Mouse (Mus musculus) forebrain, postnatal 0 days (tissue): ENCODE data around the gene Spata13. TPM values are rescaled to one million over a fixed set of nuclear protein-coding genes. Genes with fewer than 3 reads are reported as not detected.

Source experiments
- ATAC-seq: fragments of 200-750 bp; cut with Nextera tagmentation; 2 replicates; pipeline ENCODE4 v1.8.0; 2017; ENCODE audit warnings: mild to moderate bottlenecking, moderate library complexity
- DNase-seq: peaks from one replicate; pipeline ENCODE4 v3.0.0-alpha.2; 2015
- H3K27ac ChIP-seq: fragments of 300-500 bp; sonication (generic); 2 replicates; pipeline ENCODE4 v1.5.1; 2014; ENCODE audit warnings: low read depth, mild to moderate bottlenecking, antibody characterized with exemption, low read length, moderate library complexity, mixed read lengths
- H3K27me3 ChIP-seq: fragments of 300-500 bp; sonication (generic); 2 replicates; pipeline ENCODE4 v1.6.1; 2014; ENCODE audit warnings: mild to moderate bottlenecking, low read length, mixed read lengths; ENCODE audit not compliant: insufficient read depth
- H3K36me3 ChIP-seq: fragments of 300-500 bp; sonication (generic); 2 replicates; pipeline ENCODE4 v1.6.1; 2014; ENCODE audit warnings: mild to moderate bottlenecking, moderate library complexity; ENCODE audit not compliant: insufficient read depth
- H3K4me1 ChIP-seq: fragments of 300-500 bp; sonication (generic); 2 replicates; pipeline ENCODE4 v1.6.1; 2014; ENCODE audit warnings: antibody characterized with exemption; ENCODE audit not compliant: insufficient read depth
- H3K4me2 ChIP-seq: fragments of 300-500 bp; sonication (generic); 2 replicates; pipeline ENCODE4 v1.6.1; 2014; ENCODE audit warnings: low read depth, mild to moderate bottlenecking, moderate library complexity
- H3K4me3 ChIP-seq: fragments of 300-500 bp; sonication (generic); 2 replicates; pipeline ENCODE4 v1.5.1; 2014; ENCODE audit warnings: low read depth, low read length, mixed read lengths
- H3K9ac ChIP-seq: fragments of 300-500 bp; sonication (generic); 2 replicates; pipeline ENCODE4 v1.6.1; 2014; ENCODE audit warnings: mild to moderate bottlenecking
- H3K9me3 ChIP-seq: fragments of 300-500 bp; sonication (generic); 2 replicates; pipeline ENCODE4 v1.6.1; 2016; ENCODE audit warnings: low read length
- CTCF ChIP-seq: sonication (generic); IDR thresholded peaks from 2 replicates; pipeline ENCODE4 v1.5.1; 2016; ENCODE audit warnings: antibody characterized with exemption, control low read depth, low read depth
- WGBS: fragments of 180-500 bp; shearing (Covaris S2); extraction: QIAGEN DNeasy Blood & Tissue Kit; methylation state at CpG from one replicate; pipeline ENCODE4 v1.1.7; 2014; 5-methylcytosine and 5-hydroxymethylcytosine counted together
- polyA plus RNA-seq: library from polyadenylated mRNA; unstranded; fragments of >200 nt; fragmentation: Nextera tagmentation; extraction: Ambion mirVana; gene quantifications from 2 replicates; pipeline ENCODE4 v1.2.1, GENCODE M21; 2015
- total RNA-seq: library from RNA; depleted of rRNA; stranded (reverse); fragments of >200 nt; gene quantifications from 2 replicates; pipeline ENCODE4 v1.2.3, GENCODE M21; 2014

The Spata13 gene
- total and polyA plus RNA-seq, 2 experiments from 2014 or later: 17.3 to 43.6 TPM

DNA sequence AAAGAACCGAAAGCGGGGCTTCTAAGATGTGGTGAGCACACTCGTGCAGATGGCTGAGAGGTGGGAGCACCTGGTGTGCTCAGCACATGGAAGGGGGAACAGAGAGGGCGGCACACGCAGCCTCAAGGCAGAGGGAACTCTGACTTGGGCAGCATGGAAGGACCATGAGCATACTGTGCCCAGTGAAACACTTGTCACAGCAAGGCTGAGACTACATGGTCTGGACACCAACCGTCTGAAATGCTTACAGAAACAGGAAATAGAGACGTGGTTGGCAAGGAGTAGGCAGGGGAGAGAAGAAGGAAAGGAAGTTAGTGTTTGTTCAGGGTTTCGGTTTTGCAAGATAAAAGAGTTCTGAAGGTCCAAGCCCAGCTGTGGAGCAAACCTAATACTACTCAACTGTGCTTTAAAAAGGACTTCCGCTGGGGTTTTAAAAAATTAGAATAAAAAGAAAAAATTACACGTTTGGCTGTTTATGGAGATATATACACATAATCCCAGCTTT lies 104.7 kb downstream of the Spata13 start:
- 60% methylated on average over 10 of the region's 10 CpGs for WGBS
- H3K36me3 ChIP-seq: no peaks in the 10 kb centered on the region
- no peak overlapping the region for H3K4me3 ChIP-seq
- H3K4me2 ChIP-seq: no peak overlapping the region
- ATAC-seq: no peak
- no peak for TF ChIP-seq CTCF
- H3K27me3 ChIP-seq: no peaks in the 10 kb centered on the region
- no peak overlapping the region for H3K27ac ChIP-seq
- H3K4me1 ChIP-seq: peaks cover 15% of the 10 kb centered on the region
- H3K9me3 ChIP-seq: no peaks in the 10 kb centered on the region
- no peak for DNase-seq
- H3K9ac ChIP-seq: no peak overlapping the region

DNA sequence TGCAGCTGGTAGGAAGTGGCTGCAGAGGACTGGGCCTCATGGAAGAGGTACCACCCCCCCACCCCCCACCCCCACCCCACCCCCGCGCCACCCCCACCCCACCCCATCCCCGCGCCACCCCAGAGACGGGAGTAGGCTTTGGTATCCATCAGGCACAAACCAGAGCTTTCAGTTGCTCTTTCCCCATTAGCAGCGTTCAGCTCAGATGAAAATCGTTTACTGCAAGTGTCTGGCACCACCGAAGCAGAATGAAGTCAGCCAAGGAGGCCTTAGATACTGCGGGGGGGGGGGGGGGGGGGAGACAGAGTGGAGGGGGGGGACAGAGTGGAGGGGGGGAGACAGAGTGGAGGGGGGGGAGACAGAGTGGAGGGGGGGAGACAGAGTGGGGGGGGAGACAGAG lies 105.4 kb downstream of the Spata13 start:
- H3K27ac ChIP-seq: no peak overlapping the region
- H3K4me2 ChIP-seq: no peak overlapping the region
- H3K4me3 ChIP-seq: no peak overlapping the region
- DNase-seq: no peak
- no peak for TF ChIP-seq CTCF
- H3K36me3 ChIP-seq: no peaks in the 10 kb centered on the region
- no peaks in the 10 kb centered on the region for H3K9me3 ChIP-seq
- H3K9ac ChIP-seq: no peak overlapping the region
- H3K27me3 ChIP-seq: no peaks in the 10 kb centered on the region
- ATAC-seq: peak; percentile 35; the same call in 1 of the 2 replicates
- 6% methylated on average over 8 of the region's 9 CpGs for WGBS
- H3K4me1 ChIP-seq: peaks cover 12% of the 10 kb centered on the region

DNA sequence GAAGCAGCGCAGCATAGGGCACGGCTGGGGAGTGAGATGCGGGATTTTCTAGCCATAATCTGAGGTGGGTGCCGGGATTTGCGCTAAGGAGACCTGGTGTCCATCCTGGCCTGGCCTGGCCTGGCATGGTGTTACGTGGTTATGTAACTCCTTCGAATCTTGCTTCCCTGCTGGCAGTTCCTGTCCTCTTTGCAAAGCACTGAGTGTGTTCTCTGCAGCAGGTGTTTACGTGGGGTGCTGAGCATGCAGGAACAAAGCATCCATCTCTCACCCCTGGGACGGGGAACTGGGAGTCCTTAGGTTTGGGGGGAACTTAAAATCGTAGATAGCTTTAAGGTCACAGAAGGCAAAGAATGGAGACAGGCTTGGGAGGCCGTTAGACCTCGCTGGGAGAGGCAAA lies 105.8 kb downstream of the Spata13 start:
- no peak overlapping the region for H3K4me3 ChIP-seq
- H3K4me1 ChIP-seq: peaks cover 12% of the 10 kb centered on the region
- no peaks in the 10 kb centered on the region for H3K36me3 ChIP-seq
- no peaks in the 10 kb centered on the region for H3K27me3 ChIP-seq
- H3K9ac ChIP-seq: no peak overlapping the region
- no peak overlapping the region for H3K27ac ChIP-seq
- no peak for ATAC-seq
- H3K9me3 ChIP-seq: no peaks in the 10 kb centered on the region
- no peak overlapping the region for H3K4me2 ChIP-seq
- DNase-seq: no peak
- WGBS: 62% methylated on average over 12 of the region's 12 CpGs
- TF ChIP-seq CTCF: no peak

DNA sequence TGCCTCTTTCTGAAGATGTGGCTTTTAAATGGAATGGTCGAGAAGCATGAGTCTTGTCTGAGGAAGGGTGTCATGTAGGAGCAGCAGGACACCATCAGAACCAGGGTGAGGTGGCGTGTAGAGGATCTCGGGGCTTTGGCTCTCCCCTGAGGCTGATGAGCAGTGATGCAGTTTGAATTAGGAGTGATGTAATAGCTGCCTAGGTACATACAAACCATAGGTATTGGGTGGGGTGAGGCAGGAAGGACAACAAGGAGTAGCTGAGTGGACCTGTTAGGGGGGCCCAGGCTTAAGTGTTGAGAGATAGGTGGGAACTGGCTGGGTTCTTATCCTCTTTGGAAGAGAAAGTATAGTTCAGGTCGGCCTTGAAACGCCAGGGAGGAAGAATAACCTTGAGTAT lies 106.7 kb downstream of the Spata13 start:
- 78% methylated on average over 5 of the region's 5 CpGs for WGBS
- TF ChIP-seq CTCF: no peak
- H3K4me1 ChIP-seq: peaks cover 12% of the 10 kb centered on the region

DNA sequence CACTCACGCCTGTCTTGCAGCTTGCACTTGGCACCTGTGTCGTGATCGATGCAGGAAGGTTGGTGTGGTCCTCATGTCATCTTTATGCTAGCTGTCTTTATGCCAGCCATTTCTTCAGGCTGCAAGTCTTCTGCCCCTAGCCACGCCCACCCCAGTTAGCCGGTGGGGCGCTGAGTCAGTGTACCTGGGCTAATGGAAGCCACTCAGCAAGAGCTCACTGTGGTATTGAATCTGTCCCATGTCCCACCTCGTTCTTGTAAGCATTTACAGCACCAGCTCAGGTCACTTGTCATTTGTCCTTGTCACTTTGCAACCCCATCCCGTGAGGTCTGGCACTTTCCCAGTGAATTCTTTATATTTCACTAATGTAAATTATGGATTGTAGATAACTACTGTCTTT lies 107.2 kb downstream of the Spata13 start:
- no peak for TF ChIP-seq CTCF
- 49% methylated on average over 8 of the region's 8 CpGs for WGBS
- Histone ChIP-seq H3K4me2 (no peak overlapping the region), H3K27ac (peak overlapping the region; percentile 11; the same call in 1 of the 2 replicates), H3K4me3 (no peak overlapping the region), H3K9me3 (no peaks in the 10 kb centered on the region), H3K27me3 (no peaks in the 10 kb centered on the region), H3K9ac (no peak overlapping the region), H3K36me3 (no peaks in the 10 kb centered on the region), H3K4me1 (peaks cover 12% of the 10 kb centered on the region)
- ATAC-seq (no peak), DNase-seq (no peak)

More for the DNA sequence above, 106.7 kb downstream of the Spata13 start:
- no peak overlapping the region for H3K4me2 ChIP-seq
- ATAC-seq (no peak), DNase-seq (no peak)
- no peaks in the 10 kb centered on the region for H3K9me3 ChIP-seq
- no peak overlapping the region for H3K9ac ChIP-seq
- no peak overlapping the region for H3K27ac ChIP-seq
- no peak overlapping the region for H3K4me3 ChIP-seq
- H3K27me3 ChIP-seq: no peaks in the 10 kb centered on the region
- H3K36me3 ChIP-seq: no peaks in the 10 kb centered on the region

DNA sequence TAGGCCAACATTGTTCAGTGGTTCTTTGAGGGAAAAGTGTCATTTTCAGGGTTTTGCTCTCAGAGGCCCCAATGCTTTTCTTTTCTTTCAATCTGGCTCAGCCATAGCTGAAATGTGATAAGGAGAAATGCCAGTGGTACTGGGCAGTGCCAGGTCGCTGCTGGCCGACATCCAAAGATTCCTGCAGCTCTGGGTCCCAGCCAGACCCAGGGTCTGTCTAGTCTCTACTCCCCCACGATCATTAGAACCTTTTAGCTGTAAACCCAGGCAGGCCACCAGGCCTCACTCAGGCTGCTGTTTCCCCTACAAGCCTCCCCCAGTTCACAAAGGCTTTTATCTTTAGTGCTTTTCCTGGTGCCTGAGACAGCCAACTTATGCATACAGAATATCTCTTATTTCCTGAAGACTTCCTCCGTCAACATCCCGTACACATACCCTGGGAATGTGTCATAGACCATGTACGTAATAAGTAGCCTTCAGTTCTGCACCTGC lies 107.7 kb downstream of the Spata13 start:
- Histone ChIP-seq H3K4me2 (no peak overlapping the region), H3K27ac (peak overlapping the region; percentile 11), H3K9ac (no peak overlapping the region), H3K27me3 (no peaks in the 10 kb centered on the region), H3K36me3 (no peaks in the 10 kb centered on the region), H3K4me1 (peaks cover 10% of the 10 kb centered on the region), H3K4me3 (no peak overlapping the region), H3K9me3 (no peaks in the 10 kb centered on the region)
- ATAC-seq (peak; percentile 34; the same call in 1 of the 2 replicates), DNase-seq (peak; percentile 51)
- 36% methylated on average over 6 of the region's 6 CpGs for WGBS
- TF ChIP-seq CTCF: no peak

DNA sequence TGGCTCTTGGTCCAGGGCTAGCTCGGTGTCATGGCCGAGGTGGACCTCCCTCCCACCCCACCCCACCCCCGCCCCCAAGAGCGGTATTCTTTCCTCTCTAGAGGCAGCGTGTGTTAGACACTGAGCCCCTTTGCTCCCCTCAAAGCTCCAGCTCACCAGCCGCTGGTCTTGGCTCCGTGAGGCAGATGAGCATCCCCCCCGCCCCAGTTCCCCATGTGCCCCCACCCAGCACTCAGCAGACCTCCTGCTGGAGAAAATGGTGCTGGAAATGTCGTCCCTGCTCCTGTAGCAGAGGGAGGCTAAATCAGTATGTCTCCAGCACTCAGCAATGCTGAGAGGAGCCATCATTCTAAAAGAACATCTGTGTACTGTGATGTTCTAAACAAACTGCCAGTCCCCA lies 109.9 kb downstream of the Spata13 start:
- WGBS: 68% methylated on average over 9 of the region's 9 CpGs
- H3K36me3 ChIP-seq: peaks cover 5% of the 10 kb centered on the region; the same call in 1 of the 2 replicates
- DNase-seq (no peak), ATAC-seq (no peak)
- no peak overlapping the region for H3K4me2 ChIP-seq
- TF ChIP-seq CTCF: no peak
- peaks cover 6% of the 10 kb centered on the region; the same call in 1 of the 2 replicates for H3K4me1 ChIP-seq
- no peak overlapping the region for H3K27ac ChIP-seq
- H3K4me3 ChIP-seq: no peak overlapping the region
- H3K27me3 ChIP-seq: no peaks in the 10 kb centered on the region
- H3K9ac ChIP-seq: no peak overlapping the region
- no peaks in the 10 kb centered on the region for H3K9me3 ChIP-seq
